Mouse (Mus musculus) brown adipose tissue, adult 24 weeks (tissue): ENCODE data around the gene Ralgapa2. TPM values are rescaled to one million over a fixed set of nuclear protein-coding genes. Genes with fewer than 3 reads are reported as not detected.

Experiments
- H3K27ac ChIP-seq: fragments of 200-500 bp; replicated peaks from 2 replicates; pipeline ENCODE4 v1.5.1; 2012; ENCODE audit warnings: low read depth, mild to moderate bottlenecking, low read length
- H3K4me1 ChIP-seq: fragments of 200-500 bp; 2 replicates; pipeline ENCODE4 v1.6.1; 2012; ENCODE audit warnings: low read length, mixed read lengths; ENCODE audit not compliant: control insufficient read depth, insufficient read depth, insufficient read length
- H3K4me3 ChIP-seq: fragments of 200-500 bp; 2 replicates; pipeline ENCODE4 v1.5.1; 2012; ENCODE audit warnings: low read depth, mild to moderate bottlenecking, low read length, moderate library complexity; ENCODE audit not compliant: insufficient read depth
- polyA plus RNA-seq: library from polyadenylated mRNA; stranded (reverse); fragments of >200 nt; gene quantifications from 2 replicates; pipeline ENCODE4 v1.2.4, GENCODE M21; 2012; ENCODE audit not compliant: missing spikeins, insufficient read depth, insufficient read length

The Ralgapa2 gene
- polyA plus RNA-seq, 1 experiment: 40.7 TPM

- no peaks in the 10 kb centered on the region for H3K4me1 ChIP-seq
- H3K4me3 ChIP-seq: no peak overlapping the region
- no peak overlapping the region for H3K27ac ChIP-seq
These were observed 146.0 kb downstream of the Ralgapa2 start for GRCm38 (mm10) chr2:146366098-146366497.

- H3K27ac ChIP-seq: no peak overlapping the region
- H3K4me3 ChIP-seq: no peak overlapping the region
- no peaks in the 10 kb centered on the region for H3K4me1 ChIP-seq
These were observed 146.7 kb downstream of the Ralgapa2 start for GRCm38 (mm10) chr2:146365368-146365983.

- Histone ChIP-seq H3K4me3 (no peak overlapping the region), H3K4me1 (no peaks in the 10 kb centered on the region), H3K27ac (no peak overlapping the region)
These were observed 148.7 kb downstream of the Ralgapa2 start for GRCm38 (mm10) chr2:146363483-146363882.

DNA sequence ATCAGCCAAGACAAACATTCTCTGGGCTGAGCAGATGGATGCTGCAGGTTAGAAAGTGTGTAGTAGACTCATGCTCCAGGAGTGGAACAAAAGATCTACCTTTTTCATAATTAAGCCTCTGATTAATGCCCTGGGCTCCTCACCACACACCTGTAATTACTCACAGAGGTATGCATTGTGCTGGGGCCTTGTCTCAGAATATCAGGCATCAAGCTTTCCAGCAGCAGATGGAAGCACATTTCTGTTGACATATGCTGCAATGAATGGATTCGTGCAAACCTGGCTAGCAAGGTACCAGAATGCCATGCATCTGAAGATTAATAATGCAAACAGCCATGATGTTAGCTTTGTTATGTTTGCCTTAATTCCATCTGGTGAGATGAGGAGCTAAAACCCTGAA lies 149.2 kb downstream of the Ralgapa2 start:
- Histone ChIP-seq H3K4me3 (no peak overlapping the region), H3K4me1 (no peaks in the 10 kb centered on the region), H3K27ac (no peak overlapping the region)

- Histone ChIP-seq H3K27ac (no peak overlapping the region), H3K4me1 (no peaks in the 10 kb centered on the region), H3K4me3 (no peak overlapping the region)
These were observed 150.2 kb downstream of the Ralgapa2 start for GRCm38 (mm10) chr2:146361969-146362368.

GRCm38 (mm10) chr2:146361076-146361475 lies 151.1 kb downstream of the Ralgapa2 start:
- Histone ChIP-seq H3K4me3 (no peak overlapping the region), H3K27ac (no peak overlapping the region), H3K4me1 (no peaks in the 10 kb centered on the region)

DNA sequence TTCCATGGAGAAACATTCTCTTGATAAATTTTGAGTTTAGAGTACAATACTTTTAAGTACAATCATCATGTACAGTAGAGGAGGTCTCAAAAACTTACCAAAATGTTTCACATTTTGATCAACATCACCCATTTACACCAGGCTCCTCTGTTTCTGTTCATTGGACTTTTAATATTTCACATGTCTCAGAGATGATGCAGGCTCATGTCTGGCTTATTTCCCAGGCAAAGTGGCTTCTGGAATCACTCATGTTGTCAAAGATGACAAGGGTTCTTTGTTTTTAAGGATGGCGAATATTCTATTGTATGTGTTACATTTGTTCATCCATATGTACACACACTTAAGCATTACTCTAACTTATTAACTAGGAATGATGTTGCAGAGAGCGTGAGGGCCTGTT lies 152.5 kb downstream of the Ralgapa2 start:
- Histone ChIP-seq H3K4me3 (no peak overlapping the region), H3K4me1 (no peaks in the 10 kb centered on the region), H3K27ac (no peak overlapping the region)

DNA sequence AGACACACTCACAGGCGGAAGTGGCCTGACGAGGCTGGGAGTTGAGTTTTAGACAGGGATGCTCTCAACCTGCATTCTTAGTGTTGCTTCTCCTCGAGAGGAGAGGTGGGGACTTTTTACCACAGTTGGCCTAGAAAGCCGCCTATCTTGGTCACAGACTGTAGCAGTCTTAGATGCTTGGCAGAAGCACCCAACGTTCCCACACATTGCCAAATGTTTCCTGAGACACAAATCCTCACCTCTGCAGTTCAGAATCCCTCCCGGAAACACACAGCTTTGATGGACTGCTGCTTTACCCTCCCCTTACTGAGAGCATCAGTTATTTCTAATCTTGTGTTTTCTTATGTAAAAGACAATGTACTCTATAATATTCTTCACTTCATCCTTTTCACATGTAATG lies 155.6 kb downstream of the Ralgapa2 start:
- Histone ChIP-seq H3K4me1 (no peaks in the 10 kb centered on the region), H3K4me3 (no peak overlapping the region), H3K27ac (no peak overlapping the region)

- no peak overlapping the region for H3K4me3 ChIP-seq
- no peaks in the 10 kb centered on the region for H3K4me1 ChIP-seq
- H3K27ac ChIP-seq: no peak overlapping the region
These were observed 161.9 kb downstream of the Ralgapa2 start for GRCm38 (mm10) chr2:146350230-146350629.

- no peak overlapping the region for H3K4me3 ChIP-seq
- H3K27ac ChIP-seq: no peak overlapping the region
- no peaks in the 10 kb centered on the region for H3K4me1 ChIP-seq
These were observed 164.2 kb downstream of the Ralgapa2 start for GRCm38 (mm10) chr2:146347942-146348341.

DNA sequence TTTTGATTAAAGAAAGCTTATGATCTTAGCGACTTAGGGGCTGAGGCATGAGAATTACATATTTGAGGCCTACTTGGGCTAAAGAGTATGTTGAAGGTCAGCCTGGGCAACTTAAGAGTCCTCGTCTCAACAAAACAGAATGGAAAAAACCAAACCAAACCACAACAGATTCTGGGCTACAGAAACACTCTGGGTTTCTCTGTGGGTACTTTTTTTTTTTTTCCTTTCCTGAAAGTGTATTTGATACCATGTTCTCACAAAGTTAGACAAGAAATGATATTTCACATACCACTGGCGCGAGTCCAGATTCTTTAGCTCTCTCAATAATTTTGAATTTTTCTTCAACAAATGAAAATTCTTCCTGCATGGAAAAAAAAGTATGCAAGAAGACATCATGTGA lies 172.1 kb downstream of the Ralgapa2 start:
- no peak overlapping the region for H3K4me3 ChIP-seq

GRCm38 (mm10) chr2:146337540-146337939 lies 174.6 kb downstream of the Ralgapa2 start:
- Histone ChIP-seq H3K4me1 (no peaks in the 10 kb centered on the region), H3K4me3 (no peak overlapping the region), H3K27ac (no peak overlapping the region)

More for the DNA sequence above, 172.1 kb downstream of the Ralgapa2 start:
- H3K4me1 ChIP-seq: no peaks in the 10 kb centered on the region
- H3K27ac ChIP-seq: no peak overlapping the region

DNA sequence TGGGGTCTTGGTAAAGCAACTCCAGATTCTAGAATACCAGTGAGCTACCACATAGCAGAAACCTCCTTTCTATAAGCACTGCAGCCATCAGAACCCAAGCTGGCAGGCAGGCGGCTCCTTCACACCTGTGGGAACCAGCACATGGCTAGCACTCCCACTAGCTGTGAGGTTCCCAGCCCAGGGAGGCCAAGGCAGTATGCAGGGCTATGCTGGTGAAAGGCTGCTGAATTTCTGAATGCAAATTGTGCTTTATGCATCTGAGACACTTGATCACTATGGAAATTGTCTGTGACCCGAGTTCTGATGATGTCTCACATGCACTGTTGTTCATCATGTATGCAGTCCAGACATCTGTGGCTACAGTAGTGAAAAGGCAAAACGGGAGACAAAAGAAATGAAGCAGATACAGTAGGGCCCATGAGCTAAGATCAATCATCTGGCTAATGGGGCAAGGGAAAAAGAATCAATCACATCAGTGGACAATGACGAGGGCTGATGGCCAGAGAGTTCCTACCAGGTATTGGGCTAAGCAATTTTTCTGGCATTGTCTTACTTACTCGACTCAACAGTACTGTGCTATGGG lies 180.2 kb downstream of the Ralgapa2 start:
- Histone ChIP-seq H3K4me1 (no peaks in the 10 kb centered on the region), H3K4me3 (no peak overlapping the region), H3K27ac (no peak overlapping the region)

DNA sequence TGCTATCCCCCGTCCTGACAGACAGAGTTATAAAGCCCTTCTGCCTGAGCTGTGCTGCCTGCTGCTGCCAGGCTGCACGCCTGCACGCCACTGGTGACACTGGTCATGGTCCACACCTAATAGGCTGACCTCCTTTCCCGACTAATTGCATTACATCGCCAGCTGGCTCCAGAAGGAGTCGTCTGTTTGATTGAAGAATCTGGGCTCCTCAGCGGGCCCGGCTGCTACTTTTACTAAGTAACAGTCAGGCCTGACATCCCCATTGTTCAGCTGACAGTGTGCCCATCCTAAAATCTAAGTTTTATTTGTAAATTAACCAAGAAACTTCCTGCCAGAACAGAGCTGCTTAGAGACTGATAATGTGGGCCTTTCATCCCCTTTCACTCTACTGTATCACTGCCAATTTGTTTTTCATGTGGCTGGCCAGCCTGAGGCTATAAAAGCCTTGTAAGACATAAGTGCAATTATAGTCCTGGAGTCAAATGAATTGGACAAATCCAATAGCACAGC lies 181.3 kb downstream of the Ralgapa2 start:
- H3K4me1 ChIP-seq: no peaks in the 10 kb centered on the region
- no peak overlapping the region for H3K4me3 ChIP-seq
- H3K27ac ChIP-seq: no peak overlapping the region

DNA sequence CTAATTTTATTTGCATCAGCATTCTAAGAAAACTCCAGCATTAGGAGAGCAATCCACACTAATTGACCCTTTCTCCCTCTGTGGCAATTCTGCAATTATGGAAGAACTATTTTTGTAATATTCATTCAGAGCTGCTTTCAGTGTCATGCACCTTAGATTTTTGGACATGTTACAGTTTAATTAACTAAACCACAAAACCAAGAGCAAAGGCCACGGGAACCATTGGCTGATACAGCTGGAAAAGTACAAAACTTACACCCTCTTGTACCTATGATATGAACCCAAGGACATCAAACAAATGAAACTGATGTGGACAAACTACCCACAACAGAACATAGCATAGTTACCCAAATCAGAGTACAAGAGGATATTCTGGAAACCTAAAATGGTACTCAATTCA lies 182.0 kb downstream of the Ralgapa2 start:
- Histone ChIP-seq H3K4me3 (no peak overlapping the region), H3K4me1 (no peaks in the 10 kb centered on the region), H3K27ac (no peak overlapping the region)

DNA sequence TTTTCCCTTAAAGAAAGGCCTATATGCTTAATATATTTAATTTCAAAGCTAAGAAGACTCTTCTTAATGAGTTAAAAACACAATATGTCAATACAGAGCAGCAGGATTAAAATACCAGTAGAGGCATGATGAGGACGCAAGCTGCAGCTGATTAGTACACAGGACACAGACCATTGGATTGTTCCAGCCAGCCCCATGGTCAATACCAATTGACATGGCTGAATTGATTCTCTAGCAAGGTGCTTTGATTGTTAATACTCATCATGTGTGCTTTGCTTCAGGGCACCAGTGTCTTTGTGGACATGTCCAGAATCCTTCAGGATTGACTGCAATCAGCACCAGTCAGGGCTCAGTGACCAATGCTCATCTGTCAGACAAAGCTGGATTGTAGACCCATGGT lies 185.5 kb downstream of the Ralgapa2 start:
- H3K4me1 ChIP-seq: no peaks in the 10 kb centered on the region
- H3K4me3 ChIP-seq: no peak overlapping the region
- H3K27ac ChIP-seq: no peak overlapping the region
